Mouse (Mus musculus) cortical plate, adult 2 months (tissue): ENCODE results near the gene Csrp1. TPM values are rescaled to one million over a fixed set of nuclear protein-coding genes. Genes with fewer than 3 reads are reported as not detected.

Experiments
- H3K27ac ChIP-seq: fragments of 200-500 bp; 2 replicates; pipeline ENCODE4 v1.5.1; 2012; ENCODE audit warnings: low read length, control low read depth, inconsistent platforms; ENCODE audit not compliant: insufficient read depth
- H3K4me1 ChIP-seq: fragments of 200-500 bp; 2 replicates; pipeline ENCODE4 v1.6.1; 2011; ENCODE audit warnings: low read length; ENCODE audit not compliant: control insufficient read depth, insufficient read depth
- H3K4me3 ChIP-seq: fragments of 200-500 bp; 2 replicates; pipeline ENCODE4 v1.5.1; 2011; ENCODE audit warnings: mild to moderate bottlenecking, low read length, control low read depth; ENCODE audit not compliant: insufficient read depth
- CTCF ChIP-seq: fragments of 200-500 bp; IDR thresholded peaks from 2 replicates; pipeline ENCODE4 v1.5.1; 2011; ENCODE audit warnings: mild to moderate bottlenecking, control low read depth, low read length; ENCODE audit not compliant: insufficient read depth; ENCODE audit errors: extremely low read depth
- POLR2A ChIP-seq: fragments of 200-500 bp; IDR thresholded peaks from 2 replicates; pipeline ENCODE4 v1.6.1; 2011; ENCODE audit warnings: mild to moderate bottlenecking, low read length, control low read depth; ENCODE audit not compliant: insufficient read depth; ENCODE audit errors: extremely low read depth
- polyA plus RNA-seq: library from polyadenylated mRNA; depleted of rRNA; stranded (reverse); fragments of >200 nt; gene quantifications from 2 replicates; pipeline ENCODE4 v1.2.3, GENCODE M21; 2012

Gene Csrp1
- polyA plus RNA-seq, 1 experiment: 369 TPM

GRCm38 (mm10) chr1:135777046-135777445 is 57.2 kb downstream of the Csrp1 start:
- Histone ChIP-seq H3K4me3 (no peak overlapping the region), H3K4me1 (0 out of 2 replicates have a peak, but pooled peaks cover 2% of the 10 kb centered on the region)
- TF ChIP-seq CTCF: no peak
- no peak for TF ChIP-seq POLR2A

GRCm38 (mm10) chr1:135778780-135779535 is 59.1 kb downstream of the Csrp1 start, which contains the start of gene Tnni1:
Tnni1 (plus strand) TSS chr1:135779434.
- H3K27ac ChIP-seq: 0 out of 2 replicates have a peak within 1 kb of the TSS, but pooled peaks have one; percentile 51

More at GRCm38 (mm10) chr1:135777046-135777445, 57.2 kb downstream of the Csrp1 start:
- no peak overlapping the region for H3K27ac ChIP-seq

DNA sequence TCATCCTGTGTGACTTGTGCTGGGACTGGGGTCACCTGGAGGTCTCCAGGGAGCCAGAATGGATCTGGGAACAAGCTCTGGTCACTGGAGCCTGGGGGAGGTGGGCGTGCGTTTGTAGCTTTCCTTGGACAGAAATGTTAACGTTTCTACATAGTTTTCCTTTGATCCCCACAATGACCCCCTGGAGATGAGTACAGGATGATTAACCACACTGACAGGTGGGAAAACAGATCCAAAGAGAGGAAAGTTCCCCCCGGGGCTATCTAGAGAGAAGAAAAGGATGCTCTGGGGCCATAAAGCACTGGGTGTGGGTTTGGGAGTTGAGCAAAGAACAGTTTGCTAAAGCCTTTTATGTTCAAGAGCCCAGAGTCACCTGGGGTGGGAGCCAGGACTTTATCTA is 60.8 kb downstream of the Csrp1 start:
- peak overlapping the region; percentile 12; the same call in 1 of the 2 replicates for H3K27ac ChIP-seq
- no peak overlapping the region for H3K4me3 ChIP-seq
- H3K4me1 ChIP-seq: 0 out of 2 replicates have a peak, but pooled peaks cover 2% of the 10 kb centered on the region
- TF ChIP-seq CTCF (no peak), POLR2A (no peak)

More at GRCm38 (mm10) chr1:135778780-135779535, 59.1 kb downstream of the Csrp1 start, which contains the start of gene Tnni1:
- TF ChIP-seq CTCF (no peak), POLR2A (no peak)
- H3K4me1 ChIP-seq: 0 out of 2 replicates have a peak, but pooled peaks cover 2% of the 10 kb centered on the region
- H3K4me3 ChIP-seq: no peak within 1 kb of the TSS

- Histone ChIP-seq H3K4me3 (no peak overlapping the region), H3K4me1 (0 out of 2 replicates have a peak, but pooled peaks cover 2% of the 10 kb centered on the region), H3K27ac (peak overlapping the region; percentile 12; the same call in 1 of the 2 replicates)
- TF ChIP-seq POLR2A (no peak), CTCF (peak; percentile 94)
These were observed 61.4 kb downstream of the Csrp1 start for GRCm38 (mm10) chr1:135781220-135781619.

GRCm38 (mm10) chr1:135782816-135783215 is 63.0 kb downstream of the Csrp1 start:
- peak overlapping the region; percentile 82 for H3K27ac ChIP-seq
- H3K4me3 ChIP-seq: peak overlapping the region; percentile 30
- TF ChIP-seq CTCF: no peak
- TF ChIP-seq POLR2A: no peak

GRCm38 (mm10) chr1:135787799-135788198 is 67.9 kb downstream of the Csrp1 start:
- H3K4me3 ChIP-seq: no peak overlapping the region
- H3K27ac ChIP-seq: no peak overlapping the region
- H3K4me1 ChIP-seq: no peaks in the 10 kb centered on the region
- no peak for TF ChIP-seq POLR2A
- peak; percentile 72 for TF ChIP-seq CTCF

More at GRCm38 (mm10) chr1:135782816-135783215, 63.0 kb downstream of the Csrp1 start:
- H3K4me1 ChIP-seq: no peaks in the 10 kb centered on the region

DNA sequence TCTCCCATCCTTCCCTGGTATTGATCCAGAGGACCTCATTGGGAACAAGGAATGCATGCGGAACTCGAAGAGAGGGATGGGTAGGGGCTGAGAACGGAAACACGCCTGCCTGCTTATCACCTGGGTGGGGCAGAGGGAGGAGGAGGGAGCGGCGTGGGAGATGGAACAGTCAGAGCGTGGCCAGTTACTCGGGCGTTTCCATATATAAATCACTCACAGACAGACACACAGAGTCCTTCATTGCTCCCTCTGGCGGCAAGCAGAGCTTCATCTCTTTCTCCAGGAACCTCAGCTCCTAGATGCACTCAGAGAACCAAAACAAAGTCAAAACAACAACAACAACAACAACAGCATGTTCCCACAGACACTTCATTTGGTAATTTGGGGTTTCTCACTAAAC is 68.8 kb downstream of the Csrp1 start:
- Histone ChIP-seq H3K4me1 (peaks cover 4% of the 10 kb centered on the region; the same call in 1 of the 2 replicates), H3K4me3 (no peak overlapping the region), H3K27ac (no peak overlapping the region)
- TF ChIP-seq POLR2A: no peak
- TF ChIP-seq CTCF: peak; percentile 40; the same call in 1 of the 2 replicates

DNA sequence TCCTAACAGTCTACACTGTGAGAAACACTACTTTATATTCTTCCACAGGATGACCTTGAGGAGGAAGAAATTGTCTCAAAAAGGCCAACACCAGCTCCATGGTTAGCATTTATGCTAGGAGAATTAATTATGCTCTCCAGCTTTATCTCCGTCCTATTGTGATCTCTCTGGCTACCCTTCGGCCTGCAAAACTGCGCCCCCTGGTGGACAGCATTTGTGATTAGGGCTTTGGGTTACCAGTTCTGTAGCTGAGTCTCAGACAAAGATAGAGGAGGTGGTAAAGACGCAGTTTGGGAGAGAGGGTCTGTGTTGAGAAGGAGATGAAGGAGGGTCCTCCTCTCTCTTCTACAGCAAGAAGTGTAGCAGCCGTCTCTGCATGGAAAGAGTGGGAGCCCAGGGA is 70.0 kb downstream of the Csrp1 start:
- Histone ChIP-seq H3K4me1 (peaks cover 6% of the 10 kb centered on the region; the same call in 1 of the 2 replicates), H3K4me3 (no peak overlapping the region), H3K27ac (no peak overlapping the region)
- TF ChIP-seq POLR2A (no peak), CTCF (peak; percentile 80)

GRCm38 (mm10) chr1:135792143-135792939 is 72.5 kb downstream of the Csrp1 start:
- TF ChIP-seq POLR2A (no peak), CTCF (no peak)
- Histone ChIP-seq H3K27ac (no peak overlapping the region), H3K4me1 (peaks cover 6% of the 10 kb centered on the region; the same call in 1 of the 2 replicates), H3K4me3 (no peak overlapping the region)
